Mouse (Mus musculus) naive thymus-derived CD4-positive, alpha-beta T cell, adult 5 months (primary cell): ENCODE results near the gene Kcng3. TPM values are rescaled to one million over a fixed set of nuclear protein-coding genes. Genes with fewer than 3 reads are reported as not detected.

Source experiments
- polyA plus RNA-seq: library from polyadenylated mRNA; unstranded; fragments of 100-300 nt; shearing (Covaris generic); gene quantifications from one replicate; pipeline ENCODE4 v1.2.1, GENCODE M21; 2017

The Kcng3 gene
- polyA plus RNA-seq = not detected

DNA sequence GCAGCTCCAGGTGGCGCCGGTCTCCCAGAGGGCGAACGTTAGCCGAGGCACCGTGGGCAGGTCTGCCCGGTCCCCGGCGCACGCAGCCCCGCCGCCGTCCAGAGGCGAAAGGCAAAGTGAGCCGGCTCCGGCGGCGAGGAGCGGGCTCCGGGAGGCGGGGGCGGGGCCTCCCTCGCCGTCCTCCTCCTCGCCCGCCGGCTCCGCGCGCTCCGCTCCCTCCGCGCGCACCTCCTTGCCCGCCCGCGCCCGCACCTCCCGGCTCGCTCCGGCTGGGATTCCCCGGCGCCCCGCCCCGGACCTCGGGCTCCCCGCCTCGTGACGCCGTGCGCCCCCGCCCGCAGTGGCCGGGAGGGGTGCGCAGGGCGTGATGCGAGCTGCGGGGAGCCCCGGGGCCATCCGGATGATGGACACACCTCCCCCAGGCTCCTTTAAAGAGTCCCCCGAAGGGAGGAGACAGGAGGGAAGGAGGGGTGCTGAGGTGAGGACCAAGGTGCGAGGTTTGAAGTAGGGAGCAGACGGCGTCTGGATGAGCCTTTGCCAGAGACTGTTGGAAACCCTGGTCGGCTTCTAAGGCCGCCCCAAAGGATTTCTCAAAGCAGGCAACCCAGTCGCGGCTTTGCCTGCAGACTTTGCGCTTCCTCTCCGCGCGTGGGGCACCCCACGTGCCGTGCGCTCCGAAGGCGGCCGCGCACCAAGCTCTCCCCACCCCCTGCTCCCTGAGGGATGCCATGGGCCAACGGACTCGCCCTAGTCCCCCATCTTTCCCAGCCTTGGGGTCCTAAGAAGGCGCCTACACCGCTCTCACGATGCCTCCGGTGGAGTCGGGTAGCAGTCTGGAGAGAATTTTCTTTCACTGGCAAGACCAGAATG lies at the start of gene Kcng3:
Kcng3 (minus strand) TSS at position 113 of the 870 bp plus-strand sequence.

Other genes starting within 250 kb of the Kcng3 start
- gene Cox7a2l, start 114.6 kb downstream of the Kcng3 start, polyA plus RNA-seq = 305 TPM
- gene Mta3, start 74.3 kb upstream of the Kcng3 start, polyA plus RNA-seq = 92.7 TPM
- gene Haao, start 216.1 kb upstream of the Kcng3 start, polyA plus RNA-seq = 0.49 TPM